16 mouse cellular contexts compared by ENCODE assay signal in the genomic region with DNA sequence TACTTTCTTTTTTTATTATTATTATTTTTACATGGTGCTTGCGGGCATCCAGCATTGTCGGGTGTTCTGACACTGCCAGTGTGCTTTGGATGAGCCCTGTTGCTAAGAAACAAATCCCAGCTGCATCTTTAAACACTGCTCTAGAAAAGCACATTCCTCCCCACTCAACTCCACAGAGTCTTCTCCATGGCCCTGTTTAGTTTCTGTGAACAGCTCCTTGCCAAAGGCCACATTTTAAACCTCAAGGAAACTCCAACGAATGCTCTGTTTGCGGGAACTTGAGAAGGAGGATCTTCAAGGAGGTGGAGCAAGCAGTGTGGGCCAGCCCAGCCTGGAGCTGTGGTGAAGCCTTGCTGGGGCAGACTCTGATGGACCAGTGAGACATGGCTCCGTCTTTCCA. TPM values are rescaled to one million over a fixed set of nuclear protein-coding genes. Genes with fewer than 3 reads are reported as not detected.
A peak's percentile ranks its signal among the peaks of the same experiment; 100 is the strongest.
DNase-seq lines count a peak whose midpoint lies in the region; ATAC-seq and TF ChIP-seq lines count a peak whose summit lies in the region.
"Had no signal": no experiment of that assay in that cellular context is flagged by ENCODE, and none has a peak within 500 bp of the region (broad histone marks: within the 10 kb centered on the region; RNA-seq: fewer than 3 reads in every experiment).

No protein-coding gene starts in this region.

- TF ChIP-seq CTCF in forebrain, postnatal 0 days (IDR thresholded peaks at IDR 0.05; ENCODE audit: low read depth) = no peak

- H3K9me3 ChIP-seq in forebrain, postnatal 0 days (ENCODE audit: low read length) = no peaks in the 10 kb centered on the region
- no peaks in the 10 kb centered on the region for H3K9me3 ChIP-seq in forebrain, embryonic 15.5 days
- no peaks in the 10 kb centered on the region for H3K9me3 ChIP-seq in midbrain, embryonic 16.5 days (replicated peaks; ENCODE audit: control insufficient read depth, low read length, poor library complexity, severe bottlenecking)
- H3K9me3 ChIP-seq: embryonic facial prominence, embryonic 15.5 days; limb, embryonic 12.5 days had no signal

- no peaks in the 10 kb centered on the region for H3K27me3 ChIP-seq in forebrain, postnatal 0 days (ENCODE audit: insufficient read depth, low read length)
- no peaks in the 10 kb centered on the region for H3K27me3 ChIP-seq in forebrain, embryonic 15.5 days
- no peaks in the 10 kb centered on the region for H3K27me3 ChIP-seq in midbrain, embryonic 16.5 days (ENCODE audit: control insufficient read depth, insufficient read depth, low read depth, low read length)
- H3K27me3 ChIP-seq: embryonic facial prominence, embryonic 15.5 days; limb, embryonic 12.5 days had no signal

- 45% methylated on average over 5 of the region's 5 CpGs for WGBS in forebrain, postnatal 0 days
- 57% methylated on average over 5 of the region's 5 CpGs for WGBS in forebrain, embryonic 15.5 days
- 35% methylated on average over 5 of the region's 5 CpGs for WGBS in midbrain, embryonic 16.5 days

- no peak overlapping the region for H3K4me2 ChIP-seq in forebrain, postnatal 0 days (ENCODE audit: low read depth)
- H3K4me2 ChIP-seq in forebrain, embryonic 15.5 days (replicated peaks) = no peak overlapping the region
- no peak overlapping the region for H3K4me2 ChIP-seq in midbrain, embryonic 16.5 days (ENCODE audit: low read length)
- H3K4me2 ChIP-seq: embryonic facial prominence, embryonic 15.5 days; limb, embryonic 12.5 days had no signal

- peak; percentile 58 for ATAC-seq in forebrain, postnatal 0 days
- ATAC-seq in forebrain, embryonic 15.5 days (replicated peaks) = no peak
- ATAC-seq in midbrain, embryonic 16.5 days = peak; percentile 59; the same call in 1 of the 2 replicates
- ATAC-seq: forebrain, embryonic 14.5 days; inflammation-experienced regulatory T-cells, adult 6 months had no signal

- H3K36me3 ChIP-seq in forebrain, postnatal 0 days (ENCODE audit: insufficient read depth) = no peaks in the 10 kb centered on the region
- no peaks in the 10 kb centered on the region for H3K36me3 ChIP-seq in forebrain, embryonic 15.5 days
- H3K36me3 ChIP-seq in midbrain, embryonic 16.5 days (ENCODE audit: control insufficient read depth, insufficient read depth, low read length) = no peaks in the 10 kb centered on the region
- H3K36me3 ChIP-seq: embryonic facial prominence, embryonic 15.5 days; limb, embryonic 12.5 days had no signal

- H3K4me1 ChIP-seq in forebrain, postnatal 0 days (ENCODE audit: insufficient read depth) = peaks cover 10% of the 10 kb centered on the region; the same call in 1 of the 2 replicates
- H3K4me1 ChIP-seq in forebrain, embryonic 15.5 days = peaks cover 16% of the 10 kb centered on the region; the same call in 1 of the 2 replicates
- H3K4me1 ChIP-seq in midbrain, embryonic 16.5 days (ENCODE audit: control insufficient read depth, insufficient read depth, low read length) = peaks cover 22% of the 10 kb centered on the region

- H3K4me3 ChIP-seq in forebrain, postnatal 0 days (ENCODE audit: low read depth, low read length) = no peak overlapping the region
- H3K4me3 ChIP-seq in forebrain, embryonic 15.5 days = no peak overlapping the region
- no peak overlapping the region for H3K4me3 ChIP-seq in midbrain, embryonic 16.5 days (ENCODE audit: low read depth, low read length)
- H3K4me3 ChIP-seq: embryonic facial prominence, embryonic 15.5 days; limb, embryonic 12.5 days had no signal

- no peak overlapping the region for H3K9ac ChIP-seq in forebrain, postnatal 0 days
- H3K9ac ChIP-seq in forebrain, embryonic 15.5 days (replicated peaks) = no peak overlapping the region
- H3K9ac ChIP-seq in midbrain, embryonic 16.5 days (ENCODE audit: low read depth, low read length) = no peak overlapping the region
- H3K9ac ChIP-seq: embryonic facial prominence, embryonic 15.5 days; limb, embryonic 12.5 days had no signal

- DNase-seq in forebrain, postnatal 0 days = no peak
- peak; percentile 7 to 15 for DNase-seq in kidney, postnatal 36 days
- no peak for DNase-seq in kidney, adult 9 months
- peak; percentile 67 for DNase-seq in brain, adult 2 months (ENCODE audit: low read depth, low spot score)
- no peak for DNase-seq in thymus, postnatal 36 days
- no peak for DNase-seq in liver
- DNase-seq: adrenal gland, adult 2 months; cerebellum, postnatal 36 days; layer of hippocampus, postnatal 36 days; lung, postnatal 36 days had no signal

- no peak overlapping the region for H3K27ac ChIP-seq in forebrain, postnatal 0 days (ENCODE audit: low read depth, low read length)
- no peak overlapping the region for H3K27ac ChIP-seq in forebrain, embryonic 15.5 days (replicated peaks)
- no peak overlapping the region for H3K27ac ChIP-seq in midbrain, embryonic 16.5 days (ENCODE audit: low read length)
- H3K27ac ChIP-seq: embryonic facial prominence, embryonic 15.5 days; limb, embryonic 12.5 days had no signal

RNA-seq across cellular contexts. Expression of a gene that starts 22.6 kb away (rescaled TPM):
- 59.7 and 80.7 TPM in 2 replicates for total RNA-seq in forebrain, postnatal 0 days (2014; rRNA removed)
- polyA plus RNA-seq in forebrain, postnatal 0 days (2015; fragmentation: Nextera tagmentation; extraction: Ambion mirVana) = 15.2 and 16.7 TPM in 2 replicates
- 4.1 and 4.2 TPM in 2 replicates for polyA plus RNA-seq in forebrain, embryonic 15.5 days (2015; fragmentation: Nextera tagmentation; extraction: Ambion mirVana)
- 7.0 and 11.5 TPM in 2 replicates for polyA plus RNA-seq in midbrain, embryonic 16.5 days (2015; fragmentation: Nextera tagmentation; extraction: Ambion mirVana)
- polyA plus RNA-seq: inflammation-experienced regulatory T-cells, adult 6 months had no signal

Comparison
In these comparisons a context has a peak if more than half of its experiments do, and no peak if none do; other contexts are left out.
1. DNase-seq: peak in kidney, postnatal 36 days (2 of 2) and brain, adult 2 months (single experiment); none in forebrain, postnatal 0 days (single experiment), kidney, adult 9 months (single experiment), thymus, postnatal 36 days (0 of 2) and liver (single experiment).